Mouse (Mus musculus) CH12.LX (cell line): ENCODE measurements around the gene Psmb7. TPM values are rescaled to one million over a fixed set of nuclear protein-coding genes. Genes with fewer than 3 reads are reported as not detected.

Source experiments
- DNase-seq: peaks from one replicate; pipeline ENCODE4 v3.0.0-alpha.2; 2013; ENCODE audit errors: extremely low read depth
- H3K27ac ChIP-seq: 2 replicates; pipeline ENCODE4 v1.5.1; 2012; ENCODE audit warnings: low read depth, mild to moderate bottlenecking, control low read depth, moderate library complexity; ENCODE audit not compliant: insufficient read depth
- H3K27me3 ChIP-seq: replicated peaks from 2 replicates; pipeline ENCODE3; 2012; ENCODE audit warnings: inconsistent platforms
- H3K36me3 ChIP-seq, 2 experiments: replicated peaks in 1 of 2; 2 replicates each; pipeline versions ENCODE3 to v1.6.1; 2012; ENCODE audit warnings: inconsistent platforms in 1 of 2, low read length in 1 of 2, mild to moderate bottlenecking in 1 of 2, mixed read lengths in 1 of 2, moderate library complexity in 1 of 2; ENCODE audit not compliant: control insufficient read depth in 1 of 2, insufficient read depth in 1 of 2
- H3K4me1 ChIP-seq, 2 experiments: 2 replicates each; pipeline ENCODE4 v1.6.1; 2012; ENCODE audit warnings: inconsistent platforms in 1 of 2, moderate library complexity in 1 of 2; ENCODE audit not compliant: insufficient read depth in 2 of 2, control insufficient read depth in 1 of 2
- H3K4me2 ChIP-seq: 2 replicates; pipeline ENCODE4 v1.6.1; 2012; ENCODE audit warnings: low read depth, mild to moderate bottlenecking, control low read depth; ENCODE audit not compliant: poor library complexity, insufficient read depth, severe bottlenecking
- H3K4me3 ChIP-seq, 3 experiments: fragments of 150-350 bp in 1 of 3; sonication (generic) in 1 of 3; replicated peaks in 1 of 3; 2 replicates each; pipeline versions ENCODE3 to v1.5.1; 2011 to 2012; ENCODE audit warnings: low read depth in 2 of 3, low read length in 2 of 3, mild to moderate bottlenecking in 2 of 3, moderate library complexity in 2 of 3, control low read depth in 1 of 3, improper control_type of control experiment in 1 of 3, inconsistent platforms in 1 of 3, mixed read lengths in 1 of 3; ENCODE audit not compliant: poor library complexity in 1 of 3
- H3K79me2 ChIP-seq: replicated peaks from 2 replicates; pipeline ENCODE4 v1.6.1; 2012; ENCODE audit warnings: mild to moderate bottlenecking, moderate library complexity; ENCODE audit not compliant: control insufficient read depth, poor library complexity, insufficient read depth, severe bottlenecking; ENCODE audit errors: extremely low read depth
- H3K9ac ChIP-seq: 2 replicates; pipeline ENCODE4 v1.6.1; 2012; ENCODE audit warnings: low read depth, mild to moderate bottlenecking, control low read depth, moderate library complexity; ENCODE audit not compliant: insufficient read depth
- H3K9me3 ChIP-seq: replicated peaks from 2 replicates; pipeline ENCODE3; 2012; ENCODE audit warnings: low read length, inconsistent platforms, mixed read lengths
- BHLHE40 ChIP-seq: IDR thresholded peaks from 2 replicates; pipeline ENCODE4 v1.6.1; 2011; ENCODE audit warnings: mild to moderate bottlenecking, low read depth, low read length, improper control_type of control experiment
- CHD1 ChIP-seq: IDR thresholded peaks from 2 replicates; pipeline ENCODE4 v1.6.1; 2012; ENCODE audit warnings: low read depth, low read length, improper control_type of control experiment, inconsistent platforms
- CHD2 ChIP-seq: IDR thresholded peaks from 2 replicates; pipeline ENCODE4 v1.6.1; 2011; ENCODE audit warnings: low read length, improper control_type of control experiment
- ELF1 ChIP-seq: IDR thresholded peaks from 2 replicates; pipeline ENCODE4 v1.6.1; 2014; ENCODE audit warnings: low read depth, mild to moderate bottlenecking, inconsistent platforms, low read length, improper control_type of control experiment
- ETS1 ChIP-seq: conservative IDR thresholded peaks from 2 replicates; pipeline ENCODE4 v1.6.1; 2012; ENCODE audit warnings: low read depth, mild to moderate bottlenecking, inconsistent platforms, low read length, improper control_type of control experiment, moderate library complexity
- GABPA ChIP-seq: IDR thresholded peaks from 2 replicates; pipeline ENCODE4 v1.6.1; 2012; ENCODE audit warnings: low read depth, low read length, improper control_type of control experiment, inconsistent platforms; ENCODE audit not compliant: insufficient replicate concordance
- HCFC1 ChIP-seq: IDR thresholded peaks from 2 replicates; pipeline ENCODE4 v1.6.1; 2012; ENCODE audit warnings: low read depth, mild to moderate bottlenecking, inconsistent platforms, low read length, improper control_type of control experiment
- JUN ChIP-seq: IDR thresholded peaks from 2 replicates; pipeline ENCODE4 v1.6.1; 2011; ENCODE audit warnings: low read depth, mild to moderate bottlenecking, low read length, improper control_type of control experiment, moderate library complexity; ENCODE audit not compliant: insufficient read depth
- KAT2A ChIP-seq: IDR thresholded peaks from 2 replicates; pipeline ENCODE4 v1.6.1; 2012; ENCODE audit warnings: low read length, improper control_type of control experiment, inconsistent platforms; ENCODE audit not compliant: insufficient replicate concordance
- MAX ChIP-seq: IDR thresholded peaks from 2 replicates; pipeline ENCODE4 v1.6.1; 2011; ENCODE audit warnings: low read length, improper control_type of control experiment
- PAX5 ChIP-seq: IDR thresholded peaks from 2 replicates; pipeline ENCODE4 v1.6.1; 2012; ENCODE audit warnings: low read length, inconsistent platforms, mixed read lengths
- POLR2A ChIP-seq: IDR thresholded peaks from 2 replicates; pipeline ENCODE4 v1.6.1; 2011; ENCODE audit warnings: low read depth, mild to moderate bottlenecking, improper control_type of control experiment, low read length
- RAD21 ChIP-seq: IDR thresholded peaks from 2 replicates; pipeline ENCODE4 v1.6.1; 2011; ENCODE audit warnings: low read depth, mild to moderate bottlenecking, low read length, improper control_type of control experiment, moderate library complexity
- RCOR1 ChIP-seq: conservative IDR thresholded peaks from 2 replicates; pipeline ENCODE4 v1.6.1; 2012; ENCODE audit warnings: low read depth, mild to moderate bottlenecking, inconsistent platforms, low read length, improper control_type of control experiment
- SIN3A ChIP-seq: IDR thresholded peaks from 2 replicates; pipeline ENCODE4 v1.6.1; 2012; ENCODE audit warnings: low read length, improper control_type of control experiment, inconsistent platforms
- SMC3 ChIP-seq: IDR thresholded peaks from 2 replicates; pipeline ENCODE4 v1.6.1; 2011; ENCODE audit warnings: low read depth, low read length, improper control_type of control experiment
- TBP ChIP-seq: conservative IDR thresholded peaks from 2 replicates; pipeline ENCODE4 v1.6.1; 2011; ENCODE audit warnings: low read depth, low read length, improper control_type of control experiment
- TCF12 ChIP-seq: IDR thresholded peaks from 2 replicates; pipeline ENCODE4 v1.6.1; 2014; ENCODE audit warnings: low read depth, mild to moderate bottlenecking, inconsistent platforms, low read length, improper control_type of control experiment
- USF1 ChIP-seq: IDR thresholded peaks from 2 replicates; pipeline ENCODE4 v1.6.1; 2014; ENCODE audit warnings: low read depth, mild to moderate bottlenecking, inconsistent platforms, low read length, improper control_type of control experiment
- ZMIZ1 ChIP-seq: IDR thresholded peaks from 2 replicates; pipeline ENCODE4 v1.6.1; 2012; ENCODE audit warnings: low read depth, mild to moderate bottlenecking, inconsistent platforms, low read length, improper control_type of control experiment
- dilution Hi-C: fragments of 300-500 bp; cut with MboI; formaldehyde crosslinking; loops from 2 replicates; pipeline ENCODE4 v1.14.3; 2020; ENCODE audit warnings: low sequenced_read_pairs; ENCODE audit not compliant: extremely low pct_unique_long_range_greater_than_20kb, extremely low pct_ligation_motif_present
- in situ Hi-C: fragments of 300-500 bp; cut with MboI; formaldehyde crosslinking; loops from 3 replicates; pipeline ENCODE4 v1.14.3; 2019; ENCODE audit warnings: low sequenced_read_pairs, low pct_ligation_motif_present, low pct_unique_long_range_greater_than_20kb, mixed read lengths
- polyA plus RNA-seq: library from polyadenylated mRNA; unstranded; fragments of >175 nt; gene quantifications from 2 replicates; pipeline ENCODE4 v1.2.1, GENCODE M21; 2012; ENCODE audit warnings: low read depth; ENCODE audit not compliant: insufficient read length
- total RNA-seq, 2 experiments: library from RNA; depleted of rRNA; stranded (reverse); fragments of 300-350 nt in 1 of 2; fragments of >200 nt in 1 of 2; gene quantifications; 2 replicates each; pipeline ENCODE4 v1.2.3; 2012 to 2014

Psmb7 gene
- total and polyA plus RNA-seq, 3 experiments: 334 to 415 (median 389) TPM

- no peak for TF ChIP-seq USF1
- no peak for TF ChIP-seq CHD2
- no peak for TF ChIP-seq CHD1
- no peak for TF ChIP-seq ZMIZ1
- TF ChIP-seq KAT2A: no peak
- no peak for TF ChIP-seq MAX
- no peak for TF ChIP-seq PAX5
- TF ChIP-seq ELF1: no peak
- TF ChIP-seq RCOR1: no peak
- TF ChIP-seq POLR2A: no peak
- no peak for TF ChIP-seq TBP
- TF ChIP-seq RAD21: no peak
- TF ChIP-seq SIN3A: no peak
- no peak for TF ChIP-seq ETS1
- no peak for TF ChIP-seq SMC3
- no peak for TF ChIP-seq TCF12
- H3K79me2 ChIP-seq: no peaks in the 10 kb centered on the region
- no peak overlapping the region for H3K4me2 ChIP-seq
- H3K36me3 ChIP-seq: peaks cover 63 to 94% of the 10 kb centered on the region in 2 experiments
- H3K9ac ChIP-seq: no peak overlapping the region
- in situ Hi-C loops (no loop called here), dilution Hi-C loops (no loop called here)
- no peak for DNase-seq
- H3K27me3 ChIP-seq: no peaks in the 10 kb centered on the region
- no peak overlapping the region for H3K4me3 ChIP-seq
- H3K9me3 ChIP-seq: no peaks in the 10 kb centered on the region
- H3K27ac ChIP-seq: no peak overlapping the region
- H3K4me1 ChIP-seq: no peaks in the 10 kb centered on the region
Observed at GRCm38 (mm10) chr2:38585379-38585736, 58.5 kb downstream of the Psmb7 start.

GRCm38 (mm10) chr2:38584514-38585378 lies 59.1 kb downstream of the Psmb7 start:
- dilution Hi-C loops: no loop called here
- no peak for DNase-seq

More at GRCm38 (mm10) chr2:38584514-38585378, 59.1 kb downstream of the Psmb7 start:
- Histone ChIP-seq H3K79me2 (no peaks in the 10 kb centered on the region), H3K27ac (no peak overlapping the region), H3K27me3 (no peaks in the 10 kb centered on the region), H3K4me2 (no peak overlapping the region), H3K4me3 (no peak overlapping the region), H3K4me1 (no peaks in the 10 kb centered on the region), H3K9me3 (no peaks in the 10 kb centered on the region), H3K9ac (no peak overlapping the region), H3K36me3 (peaks cover 63 to 94% of the 10 kb centered on the region in 2 experiments)
- in situ Hi-C loops: no loop called here
- TF ChIP-seq JUN (no peak), ETS1 (no peak), CHD1 (no peak), GABPA (no peak), RAD21 (peak; percentile 0; the same call in 1 of the 2 replicates), BHLHE40 (no peak), HCFC1 (no peak)
